Mouse (Mus musculus) ES-E14 (cell line): ENCODE measurements at regions not wholly inside any gene's neighbourhood (a gene's known extent, or its start where the extent isn't known, plus 50 kb on each side); places are given as distances from the start of the nearest gene placed in this dataset.

Experiments used
- HCFC1 ChIP-seq: IDR thresholded peaks from 2 replicates; pipeline ENCODE4 v1.6.1; 2012; ENCODE audit warnings: low read length, inconsistent platforms, borderline replicate concordance; ENCODE audit not compliant: insufficient read depth
- ZNF384 ChIP-seq: IDR thresholded peaks from 2 replicates; pipeline ENCODE4 v1.6.1; 2012; ENCODE audit warnings: low read depth, low read length, inconsistent platforms

- no peak for TF ChIP-seq HCFC1
- no peak for TF ChIP-seq ZNF384
These were observed 63.2 kb upstream of the Elk3 start for GRCm38 (mm10) chr10:93373954-93374689.
